Mouse (Mus musculus): Measurements from ENCODE around the gene Arfgap2. TPM values are rescaled to one million over a fixed set of nuclear protein-coding genes. Genes with fewer than 3 reads are reported as not detected.

Gene Arfgap2
- polyA plus RNA-seq, 1 experiment from 2014 or later: 77.7 TPM

DNA sequence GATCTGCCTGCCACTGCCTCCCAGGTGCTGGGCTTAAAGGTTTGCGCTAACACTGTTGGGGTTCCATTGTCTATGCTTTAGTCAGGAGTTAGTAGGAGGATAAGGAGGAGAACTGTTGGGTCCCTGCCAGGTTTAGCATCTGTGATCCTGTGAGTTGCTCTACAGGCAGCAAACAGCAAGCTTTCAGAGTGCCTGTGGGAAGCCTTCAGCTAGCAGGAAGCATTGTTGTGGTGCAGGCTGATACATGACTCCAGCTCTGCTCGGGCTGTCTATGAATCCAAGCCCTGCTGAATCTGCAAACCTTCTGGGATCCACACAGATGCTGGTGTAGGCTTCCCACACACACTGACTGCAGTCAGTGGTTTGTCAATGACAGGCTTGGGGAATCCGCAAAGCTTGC lies 21.4 kb upstream of the Arfgap2 start:
- 52% methylated on average over 3 of the region's 3 CpGs for WGBS
- H3K27me3 ChIP-seq (replicated peaks; ENCODE audit: control insufficient read depth, insufficient read depth, low read length): no peaks in the 10 kb centered on the region
- H3K4me3 ChIP-seq (replicated peaks; ENCODE audit: low read length): no peak overlapping the region
- no peaks in the 10 kb centered on the region for H3K36me3 ChIP-seq (ENCODE audit: control insufficient read depth, insufficient read depth)
- no peak overlapping the region for H3K4me2 ChIP-seq (ENCODE audit: low read length)
- H3K27ac ChIP-seq (ENCODE audit: low read length): no peak overlapping the region
- no peak overlapping the region for H3K9ac ChIP-seq (replicated peaks; ENCODE audit: low read depth, low read length)
- no peaks in the 10 kb centered on the region for H3K9me3 ChIP-seq (ENCODE audit: control insufficient read depth, low read length)
- peak; percentile 18; the same call in 1 of the 2 replicates for ATAC-seq
- no peaks in the 10 kb centered on the region for H3K4me1 ChIP-seq (replicated peaks; ENCODE audit: control insufficient read depth, insufficient read depth, low read length)

DNA sequence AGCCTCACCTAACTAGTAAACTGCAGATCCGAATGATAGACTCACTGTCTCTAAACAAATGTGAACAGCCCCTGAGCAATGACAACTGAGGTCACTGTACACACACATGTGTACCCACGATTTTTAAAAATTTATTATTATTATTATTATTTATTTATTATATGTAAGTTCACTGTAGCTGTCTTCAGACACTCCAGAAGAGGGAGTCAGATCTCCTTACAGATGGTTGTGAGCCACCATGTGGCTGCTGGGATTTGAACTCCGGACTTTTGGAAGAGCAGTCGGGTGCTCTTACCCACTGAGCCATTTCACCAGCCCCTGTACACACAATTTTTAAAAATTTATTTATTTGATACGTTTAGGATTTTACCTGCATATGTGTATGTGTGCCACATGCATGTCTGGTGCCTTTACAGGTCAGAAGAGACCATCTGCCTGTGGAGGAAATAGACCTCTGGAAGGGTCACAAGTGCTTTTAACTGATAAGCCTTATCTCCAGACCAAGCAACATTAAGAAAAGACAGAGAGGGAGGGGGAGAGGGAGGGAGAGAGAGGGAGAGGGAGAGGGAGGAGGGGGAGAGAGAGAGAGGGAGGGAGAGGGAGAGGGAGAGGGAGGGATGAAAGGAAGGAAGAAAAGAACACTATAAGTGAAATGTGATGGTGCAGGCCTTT lies 20.1 kb upstream of the Arfgap2 start:
- H3K4me2 ChIP-seq (ENCODE audit: low read length): no peak overlapping the region
- H3K27ac ChIP-seq (ENCODE audit: low read length): no peak overlapping the region
- H3K9ac ChIP-seq (replicated peaks; ENCODE audit: low read depth, low read length): no peak overlapping the region
- no peaks in the 10 kb centered on the region for H3K27me3 ChIP-seq (replicated peaks; ENCODE audit: control insufficient read depth, insufficient read depth, low read length)
- H3K9me3 ChIP-seq (ENCODE audit: control insufficient read depth, low read length): no peaks in the 10 kb centered on the region
- no peak for ATAC-seq
- H3K4me3 ChIP-seq (replicated peaks; ENCODE audit: low read length): no peak overlapping the region
- WGBS: 83% methylated on average over 5 of the region's 5 CpGs
- H3K36me3 ChIP-seq (ENCODE audit: control insufficient read depth, insufficient read depth): no peaks in the 10 kb centered on the region
- H3K4me1 ChIP-seq (replicated peaks; ENCODE audit: control insufficient read depth, insufficient read depth, low read length): no peaks in the 10 kb centered on the region

DNA sequence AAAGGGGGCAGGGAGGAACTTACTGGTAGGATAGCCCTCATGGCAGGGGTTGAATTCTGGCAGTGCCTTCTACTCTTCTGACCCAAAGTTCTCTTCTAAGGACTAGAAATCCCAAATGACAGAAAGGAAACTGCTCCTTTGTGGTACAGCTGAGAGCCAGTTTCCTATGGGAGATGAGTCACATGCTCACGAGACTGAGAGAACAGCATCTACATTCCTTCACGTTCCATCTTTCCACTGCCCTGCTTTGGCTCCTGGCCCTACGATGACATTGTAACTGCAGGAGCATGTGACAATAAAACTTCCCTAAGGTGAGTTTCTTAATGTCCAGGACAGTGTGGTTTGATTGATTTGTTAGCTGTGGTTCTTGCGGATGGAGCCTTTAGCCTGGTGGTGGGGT lies 16.4 kb upstream of the Arfgap2 start:
- Histone ChIP-seq H3K4me1 (replicated peaks; ENCODE audit: control insufficient read depth, insufficient read depth, low read length) (no peaks in the 10 kb centered on the region), H3K4me2 (ENCODE audit: low read length) (no peak overlapping the region), H3K9ac (replicated peaks; ENCODE audit: low read depth, low read length) (no peak overlapping the region), H3K27ac (ENCODE audit: low read length) (no peak overlapping the region), H3K27me3 (replicated peaks; ENCODE audit: control insufficient read depth, insufficient read depth, low read length) (no peaks in the 10 kb centered on the region; the same call in 1 of the 2 replicates), H3K36me3 (ENCODE audit: control insufficient read depth, insufficient read depth) (no peaks in the 10 kb centered on the region), H3K4me3 (replicated peaks; ENCODE audit: low read length) (no peak overlapping the region), H3K9me3 (ENCODE audit: control insufficient read depth, low read length) (no peaks in the 10 kb centered on the region)
- 91% methylated on average over 4 of the region's 4 CpGs for WGBS
- ATAC-seq: no peak

DNA sequence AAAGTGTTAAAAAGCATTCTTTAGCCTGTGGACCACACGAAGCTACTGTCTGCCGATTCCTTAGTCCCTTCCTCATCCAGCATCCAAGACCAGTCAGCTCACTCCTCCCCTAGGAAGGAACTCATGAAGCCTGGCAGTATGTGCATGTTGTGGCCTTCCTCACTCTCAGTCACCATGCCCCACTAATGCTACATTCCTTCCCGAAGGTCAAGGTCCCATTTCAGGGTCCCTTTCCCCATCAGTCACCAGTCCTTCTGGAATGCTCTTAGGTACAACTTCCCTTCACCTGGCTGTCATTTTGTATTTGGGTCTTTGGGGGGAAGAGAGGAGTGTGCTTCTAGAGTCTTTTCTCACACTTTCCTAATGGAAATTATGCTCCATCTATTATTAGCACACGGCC lies 12.8 kb upstream of the Arfgap2 start:
- Histone ChIP-seq H3K4me2 (ENCODE audit: low read length) (no peak overlapping the region), H3K27ac (ENCODE audit: low read length) (no peak overlapping the region), H3K9me3 (ENCODE audit: control insufficient read depth, low read length) (no peaks in the 10 kb centered on the region), H3K4me1 (replicated peaks; ENCODE audit: control insufficient read depth, insufficient read depth, low read length) (peaks cover 16% of the 10 kb centered on the region), H3K4me3 (replicated peaks; ENCODE audit: low read length) (no peak overlapping the region), H3K27me3 (replicated peaks; ENCODE audit: control insufficient read depth, insufficient read depth, low read length) (no peaks in the 10 kb centered on the region; the same call in 1 of the 2 replicates), H3K36me3 (ENCODE audit: control insufficient read depth, insufficient read depth) (no peaks in the 10 kb centered on the region), H3K9ac (replicated peaks; ENCODE audit: low read depth, low read length) (no peak overlapping the region)
- 78% methylated on average over 4 of the region's 4 CpGs for WGBS
- no peak for ATAC-seq

DNA sequence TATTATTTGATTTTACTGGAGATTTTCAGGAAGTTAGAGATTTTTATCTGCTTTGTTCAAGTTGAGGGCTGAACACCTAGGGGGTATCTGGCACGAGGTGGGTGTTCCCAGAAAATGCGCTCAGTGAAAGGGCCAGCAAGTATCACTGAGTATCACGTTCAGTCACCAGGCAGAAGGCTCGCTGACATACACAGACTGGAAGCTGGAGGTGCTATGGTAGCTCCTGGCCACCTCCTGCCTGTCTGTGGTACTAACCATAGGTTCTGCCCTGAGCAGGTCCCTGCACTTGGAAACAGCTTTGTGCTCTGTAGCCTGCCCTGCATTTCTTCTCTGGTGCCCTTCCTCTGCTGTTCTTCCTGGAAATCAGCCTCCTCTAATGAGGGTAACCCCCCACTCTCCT lies 12.3 kb upstream of the Arfgap2 start:
- Histone ChIP-seq H3K36me3 (ENCODE audit: control insufficient read depth, insufficient read depth) (no peaks in the 10 kb centered on the region), H3K9me3 (ENCODE audit: control insufficient read depth, low read length) (no peaks in the 10 kb centered on the region), H3K27me3 (replicated peaks; ENCODE audit: control insufficient read depth, insufficient read depth, low read length) (no peaks in the 10 kb centered on the region; the same call in 1 of the 2 replicates), H3K4me2 (ENCODE audit: low read length) (no peak overlapping the region), H3K27ac (ENCODE audit: low read length) (no peak overlapping the region), H3K4me3 (replicated peaks; ENCODE audit: low read length) (no peak overlapping the region), H3K9ac (replicated peaks; ENCODE audit: low read depth, low read length) (no peak overlapping the region), H3K4me1 (replicated peaks; ENCODE audit: control insufficient read depth, insufficient read depth, low read length) (peaks cover 21% of the 10 kb centered on the region)
- ATAC-seq: no peak
- 52% methylated on average over 4 of the region's 4 CpGs for WGBS

DNA sequence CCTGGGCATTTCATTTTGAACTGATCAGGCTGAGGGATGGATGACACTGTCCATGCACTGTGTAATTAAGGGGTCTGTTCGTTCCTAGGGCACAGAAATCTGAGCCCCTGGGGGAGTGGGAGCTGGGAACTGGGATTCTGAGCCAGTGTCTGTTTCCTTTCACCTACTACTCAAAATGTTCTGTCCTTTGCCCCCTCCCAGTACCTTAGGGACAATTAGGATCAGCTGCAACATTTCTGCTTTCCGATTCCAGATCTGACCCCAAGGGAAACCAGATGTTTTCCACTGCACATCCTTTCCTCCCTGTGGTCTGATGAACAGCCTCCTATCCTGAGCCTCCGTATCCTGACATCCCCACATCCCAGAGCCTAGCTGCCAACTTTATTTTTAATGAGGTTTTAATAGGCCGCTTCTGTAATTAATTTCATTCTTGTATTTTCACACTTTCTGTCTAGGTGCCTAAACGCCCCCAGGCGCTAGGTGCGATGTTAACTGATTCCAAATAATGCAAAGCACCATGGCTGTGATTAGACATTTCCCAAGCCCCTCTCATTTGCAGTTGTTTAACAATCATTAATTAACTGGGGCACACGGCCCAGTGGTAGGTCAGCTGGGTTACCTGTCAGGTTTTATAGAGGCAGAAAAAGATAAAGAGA lies 9.9 kb upstream of the Arfgap2 start:
- ATAC-seq: no peak
- H3K4me2 ChIP-seq (ENCODE audit: low read length): peak overlapping the region; percentile 97; the same call in 1 of the 2 replicates
- no peaks in the 10 kb centered on the region for H3K36me3 ChIP-seq (ENCODE audit: control insufficient read depth, insufficient read depth)
- no peaks in the 10 kb centered on the region for H3K9me3 ChIP-seq (ENCODE audit: control insufficient read depth, low read length)
- WGBS: 23% methylated on average over 8 of the region's 8 CpGs
- H3K27me3 ChIP-seq (replicated peaks; ENCODE audit: control insufficient read depth, insufficient read depth, low read length): no peaks in the 10 kb centered on the region; the same call in 1 of the 2 replicates
- H3K27ac ChIP-seq (ENCODE audit: low read length): no peak overlapping the region
- H3K9ac ChIP-seq (replicated peaks; ENCODE audit: low read depth, low read length): no peak overlapping the region
- no peak overlapping the region for H3K4me3 ChIP-seq (replicated peaks; ENCODE audit: low read length)
- peaks cover 28% of the 10 kb centered on the region for H3K4me1 ChIP-seq (replicated peaks; ENCODE audit: control insufficient read depth, insufficient read depth, low read length)

DNA sequence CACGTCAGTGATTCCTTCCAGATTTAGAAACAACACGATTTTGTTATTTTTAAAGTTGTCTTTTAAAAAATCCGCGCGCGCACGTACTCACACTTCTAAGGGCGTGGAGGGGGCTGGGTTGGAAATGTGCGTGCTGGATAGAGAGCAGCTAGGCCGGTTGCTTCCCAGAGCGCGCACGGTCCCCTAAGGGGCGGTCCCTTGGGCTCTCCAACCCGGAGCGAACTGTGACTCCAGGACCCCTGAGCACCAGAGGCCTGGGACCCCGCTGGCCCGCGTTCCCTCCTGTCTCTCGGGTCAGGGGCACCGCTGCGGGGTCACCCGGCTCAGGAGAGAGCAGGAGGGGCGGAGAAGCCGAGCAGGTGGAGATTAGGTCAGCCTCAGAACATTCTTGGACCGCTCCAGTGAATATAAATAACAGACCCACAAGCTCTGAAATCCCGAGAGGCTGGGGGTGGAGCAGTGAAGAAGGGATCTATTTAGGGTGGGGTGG lies 9.1 kb upstream of the Arfgap2 start, which contains the start of gene Pacsin3:
Gene Pacsin3 (plus strand): TSS at position 294 of the 490 bp plus-strand sequence.
- no peaks in the 10 kb centered on the region for H3K36me3 ChIP-seq (ENCODE audit: control insufficient read depth, insufficient read depth)
- H3K9ac ChIP-seq (replicated peaks; ENCODE audit: low read depth, low read length): peak within 1 kb of the TSS; percentile 69
- 1% methylated on average over 27 of the region's 27 CpGs for WGBS
- no peak within 1 kb of the TSS for H3K27ac ChIP-seq (ENCODE audit: low read length)
- H3K9me3 ChIP-seq (ENCODE audit: control insufficient read depth, low read length): no peaks in the 10 kb centered on the region
- ATAC-seq: peak; percentile 21; the same call in 1 of the 2 replicates
- H3K27me3 ChIP-seq (replicated peaks; ENCODE audit: control insufficient read depth, insufficient read depth, low read length): no peaks in the 10 kb centered on the region; the same call in 1 of the 2 replicates
- peaks cover 28% of the 10 kb centered on the region for H3K4me1 ChIP-seq (replicated peaks; ENCODE audit: control insufficient read depth, insufficient read depth, low read length)
- peak within 1 kb of the TSS; percentile 97 for H3K4me2 ChIP-seq (ENCODE audit: low read length)
- peak within 1 kb of the TSS; percentile 62 for H3K4me3 ChIP-seq (replicated peaks; ENCODE audit: low read length)

DNA sequence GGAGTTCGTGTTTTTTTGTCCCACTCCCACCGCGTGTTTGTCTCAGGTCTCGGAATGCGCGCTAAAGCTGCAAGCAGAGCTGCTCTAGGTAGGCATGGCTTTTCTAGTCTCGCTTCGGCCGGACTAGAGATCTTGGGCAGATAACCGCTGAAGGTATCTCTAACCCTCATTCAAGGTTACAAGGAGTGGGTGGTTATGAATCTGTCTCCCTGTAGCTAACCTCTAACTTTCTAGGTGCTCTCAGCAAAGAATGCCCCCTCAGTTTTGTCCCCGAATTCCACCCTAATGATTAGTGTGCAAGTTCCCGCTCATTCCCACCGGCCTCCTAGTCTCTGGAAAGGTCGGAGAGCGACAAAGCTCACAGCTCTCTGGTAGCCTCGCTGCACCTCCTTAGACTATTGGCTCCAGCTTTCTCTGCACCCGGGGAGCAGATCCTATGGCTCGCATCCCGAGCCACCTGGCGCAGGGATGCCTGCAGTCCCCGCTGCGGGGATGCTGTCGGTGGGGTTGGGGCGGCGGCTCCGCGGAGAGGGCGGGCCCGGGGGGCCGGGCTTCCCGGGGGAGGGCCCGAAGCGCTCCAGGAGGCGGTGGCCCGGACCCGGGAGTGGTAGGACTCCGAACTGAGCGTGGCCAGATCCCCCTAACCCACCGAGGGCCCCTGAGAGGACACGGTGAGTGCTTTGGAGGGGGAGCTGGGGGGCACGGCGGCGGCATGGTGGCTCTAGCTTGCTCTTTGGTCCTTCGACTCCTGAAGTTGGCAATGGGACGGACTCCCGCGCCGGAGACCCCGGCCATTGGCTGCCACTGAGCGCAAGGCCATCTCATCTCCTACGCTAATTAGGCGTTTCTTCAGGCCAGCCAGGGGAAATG lies 8.3 kb upstream of the Arfgap2 start:
- no peak overlapping the region for H3K27ac ChIP-seq (ENCODE audit: low read length)
- under 1% methylated on average over 50 of the region's 52 CpGs for WGBS
- peak overlapping the region; percentile 62 for H3K4me3 ChIP-seq (replicated peaks; ENCODE audit: low read length)
- ATAC-seq: peak; percentile 63
- peak overlapping the region; percentile 97 for H3K4me2 ChIP-seq (ENCODE audit: low read length)
- H3K9ac ChIP-seq (replicated peaks; ENCODE audit: low read depth, low read length): peak overlapping the region; percentile 69
- no peaks in the 10 kb centered on the region for H3K27me3 ChIP-seq (replicated peaks; ENCODE audit: control insufficient read depth, insufficient read depth, low read length)
- H3K4me1 ChIP-seq (replicated peaks; ENCODE audit: control insufficient read depth, insufficient read depth, low read length): peaks cover 28% of the 10 kb centered on the region
- H3K9me3 ChIP-seq (ENCODE audit: control insufficient read depth, low read length): no peaks in the 10 kb centered on the region
- no peaks in the 10 kb centered on the region for H3K36me3 ChIP-seq (ENCODE audit: control insufficient read depth, insufficient read depth)

Measured in forebrain, embryonic 16.5 days (tissue).